Mouse (Mus musculus): ENCODE data around the gene Arv1. TPM values are rescaled to one million over a fixed set of nuclear protein-coding genes. Genes with fewer than 3 reads are reported as not detected.

Gene Arv1
- total RNA-seq, 2 experiments from 2014 or later: 3.3 to 20.9 TPM

GRCm38 (mm10) chr8:124783228-124783627 lies 61.3 kb downstream of the Arv1 start:
- no peak for ATAC-seq (replicated peaks; ENCODE audit: low FRiP score, low TSS enrichment, poor library complexity, severe bottlenecking)

Other genes starting within 250 kb of the Arv1 start
- 22.5 and 23.8 TPM in 2 replicates for gene Cog2, start 201.4 kb upstream of the Arv1 start, total RNA-seq (2014; fragmentation: Nextera tagmentation)
- 24.5 and 34.1 TPM in 2 replicates for gene Cog2, start 201.4 kb upstream of the Arv1 start, total RNA-seq (2017)
- not detected in 2 replicates for gene Agt, start 152.4 kb upstream of the Arv1 start, total RNA-seq (2014; fragmentation: Nextera tagmentation)
- not detected in 2 replicates for gene Agt, start 152.4 kb upstream of the Arv1 start, total RNA-seq (2017)
- not detected in 2 replicates for gene Capn9, start 146.0 kb upstream of the Arv1 start, total RNA-seq (2014; fragmentation: Nextera tagmentation)
- gene Capn9, start 146.0 kb upstream of the Arv1 start, total RNA-seq (2017): not detected in 2 replicates
- gene 2310022B05Rik, start 58.8 kb upstream of the Arv1 start, total RNA-seq (2014; fragmentation: Nextera tagmentation): 33.5 and 34.7 TPM in 2 replicates
- gene 2310022B05Rik, start 58.8 kb upstream of the Arv1 start, total RNA-seq (2017): 3.7 and 4.4 TPM in 2 replicates
- gene Ttc13, start 156 bp upstream of the Arv1 start, total RNA-seq (2014; fragmentation: Nextera tagmentation): 64.6 and 73.5 TPM in 2 replicates
- gene Ttc13, start 156 bp upstream of the Arv1 start, total RNA-seq (2017): 41.7 and 50.7 TPM in 2 replicates
- gene Fam89a, start 29.7 kb downstream of the Arv1 start, total RNA-seq (2014; fragmentation: Nextera tagmentation): not detected in 2 replicates
- not detected in 2 replicates for gene Fam89a, start 29.7 kb downstream of the Arv1 start, total RNA-seq (2017)
- gene Trim67, start 71.0 kb downstream of the Arv1 start, total RNA-seq (2014; fragmentation: Nextera tagmentation): not detected in 2 replicates
- not detected in 2 replicates for gene Trim67, start 71.0 kb downstream of the Arv1 start, total RNA-seq (2017)
- gene Gnpat, start 140.9 kb downstream of the Arv1 start, total RNA-seq (2014; fragmentation: Nextera tagmentation): 96.0 and 98.2 TPM in 2 replicates
- 51.5 and 55.6 TPM in 2 replicates for gene Gnpat, start 140.9 kb downstream of the Arv1 start, total RNA-seq (2017)
- 55.2 and 62.5 TPM in 2 replicates for gene 2810004N23Rik, start 141.0 kb downstream of the Arv1 start, total RNA-seq (2014; fragmentation: Nextera tagmentation)
- gene 2810004N23Rik, start 141.0 kb downstream of the Arv1 start, total RNA-seq (2017): 88.0 and 94.9 TPM in 2 replicates
- 10.5 and 12.0 TPM in 2 replicates for gene Exoc8, start 175.6 kb downstream of the Arv1 start, total RNA-seq (2014; fragmentation: Nextera tagmentation)
- 11.8 and 14.8 TPM in 2 replicates for gene Exoc8, start 175.6 kb downstream of the Arv1 start, total RNA-seq (2017)
- 21.6 and 29.3 TPM in 2 replicates for gene Sprtn, start 175.7 kb downstream of the Arv1 start, total RNA-seq (2014; fragmentation: Nextera tagmentation)
- gene Sprtn, start 175.7 kb downstream of the Arv1 start, total RNA-seq (2017): 21.5 and 21.7 TPM in 2 replicates
- 12.8 and 16.6 TPM in 2 replicates for gene Egln1, start 227.2 kb downstream of the Arv1 start, total RNA-seq (2014; fragmentation: Nextera tagmentation)
- 11.7 and 13.6 TPM in 2 replicates for gene Egln1, start 227.2 kb downstream of the Arv1 start, total RNA-seq (2017)

Data from megakaryocyte-erythroid progenitor cell, adult 5-6 weeks (primary cell).